Mouse (Mus musculus) hindbrain, embryonic 13.5 days (tissue): ENCODE measurements around the gene Pik3ap1. TPM values are rescaled to one million over a fixed set of nuclear protein-coding genes. Genes with fewer than 3 reads are reported as not detected.
A peak's percentile ranks its signal among the peaks of the same experiment; 100 is the strongest.
"Not testable (repeated sequence)": the region's sequence is repeated elsewhere in the genome, so short reads cannot be mapped to it uniquely, and the experiment has no call there.

ENCODE experiments used
- ATAC-seq: fragments of 200-750 bp; cut with Nextera tagmentation; 2 replicates; pipeline ENCODE4 v1.8.0; 2017; ENCODE audit warnings: moderate TSS enrichment; ENCODE audit not compliant: low FRiP score
- H3K27ac ChIP-seq: fragments of 300-500 bp; sonication (generic); 2 replicates; pipeline ENCODE4 v1.5.1; 2015; ENCODE audit warnings: inconsistent platforms, mild to moderate bottlenecking, moderate library complexity
- H3K27me3 ChIP-seq: fragments of 300-500 bp; sonication (generic); 2 replicates; pipeline ENCODE4 v1.6.1; 2015; ENCODE audit warnings: mild to moderate bottlenecking, inconsistent platforms
- H3K36me3 ChIP-seq: fragments of 300-500 bp; sonication (generic); 2 replicates; pipeline ENCODE4 v1.6.1; 2015; ENCODE audit warnings: mild to moderate bottlenecking, inconsistent platforms
- H3K4me1 ChIP-seq: fragments of 300-500 bp; sonication (generic); replicated peaks from 2 replicates; pipeline ENCODE4 v1.6.1; 2015; ENCODE audit warnings: inconsistent platforms
- H3K4me2 ChIP-seq: fragments of 300-500 bp; sonication (generic); 2 replicates; pipeline ENCODE4 v1.6.1; 2015; ENCODE audit warnings: inconsistent platforms, mild to moderate bottlenecking, moderate library complexity
- H3K4me3 ChIP-seq: fragments of 300-500 bp; sonication (generic); 2 replicates; pipeline ENCODE4 v1.5.1; 2015; ENCODE audit warnings: mild to moderate bottlenecking, inconsistent platforms
- H3K9ac ChIP-seq: fragments of 300-500 bp; sonication (generic); 2 replicates; pipeline ENCODE4 v1.6.1; 2015; ENCODE audit warnings: mild to moderate bottlenecking, inconsistent platforms
- H3K9me3 ChIP-seq: fragments of 300-500 bp; sonication (generic); 2 replicates; pipeline ENCODE4 v1.6.1; 2016; ENCODE audit warnings: inconsistent platforms
- WGBS: fragments of 180-500 bp; shearing (Covaris S2); methylation state at CpG from one replicate; pipeline ENCODE4 v1.1.7; 2015; 5-methylcytosine and 5-hydroxymethylcytosine counted together
- polyA plus RNA-seq: library from polyadenylated mRNA; unstranded; fragments of >200 nt; fragmentation: Nextera tagmentation; extraction: Ambion mirVana; gene quantifications from 2 replicates; pipeline ENCODE4 v1.2.1, GENCODE M21; 2015

The Pik3ap1 gene
- polyA plus RNA-seq: 2.0 and 2.2 TPM in 2 replicates

- Histone ChIP-seq H3K4me3 (peak within 1 kb of the TSS; percentile 46), H3K27me3 (peaks cover 40% of the 10 kb centered on the region), H3K36me3 (no peaks in the 10 kb centered on the region), H3K4me2 (peak within 1 kb of the TSS; percentile 97), H3K27ac (no peak within 1 kb of the TSS), H3K9ac (peak within 1 kb of the TSS; percentile 74), H3K9me3 (no peaks in the 10 kb centered on the region), H3K4me1 (peaks cover 11% of the 10 kb centered on the region)
- no peak for ATAC-seq
- under 1% methylated on average over 41 of the region's 41 CpGs for WGBS
These were observed at the start of gene Pik3ap1 for GRCm38 (mm10) chr19:41384922-41385508. Gene Pik3ap1 (minus strand): TSS chr19:41385102.

DNA sequence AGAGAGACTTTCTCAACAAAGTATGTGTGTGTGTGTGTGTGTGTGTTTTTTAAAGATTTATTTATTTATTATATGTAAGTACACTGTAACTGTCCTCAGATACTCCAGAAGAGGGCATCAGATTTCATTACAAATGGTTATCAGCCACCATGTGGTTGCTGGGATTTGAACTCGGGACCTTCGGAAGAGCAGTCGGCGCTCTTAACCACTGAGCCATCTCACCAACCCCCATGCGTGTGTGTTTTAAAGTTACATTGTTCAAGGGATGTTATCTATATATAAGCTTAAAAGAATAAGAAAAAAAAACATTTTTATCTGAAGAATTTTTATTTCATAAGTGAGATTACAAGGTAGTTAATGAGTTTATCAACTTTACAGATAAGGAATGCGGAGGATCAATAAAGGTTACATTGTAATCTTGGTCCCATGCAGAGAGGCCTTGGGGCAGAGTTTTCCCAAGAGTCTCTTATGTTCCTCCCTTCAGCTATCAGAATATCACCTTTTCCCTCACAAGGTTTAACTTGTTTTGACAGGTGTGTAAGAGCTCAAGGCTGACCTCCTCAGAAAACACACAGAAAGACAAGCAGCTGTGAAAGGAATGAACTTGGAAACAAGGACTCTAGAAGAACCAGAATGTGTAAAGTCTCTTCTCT, 46.7 kb upstream of the Pik3ap1 start:
- not testable (repeated sequence) for H3K4me2 ChIP-seq, H3K4me1 ChIP-seq, ATAC-seq, H3K27ac ChIP-seq, H3K36me3 ChIP-seq, H3K27me3 ChIP-seq, H3K9me3 ChIP-seq, H3K9ac ChIP-seq, H3K4me3 ChIP-seq
- no CpG with 5 or more reads among the region's 6 CpGs for WGBS

GRCm38 (mm10) chr19:41425927-41426772, 41.2 kb upstream of the Pik3ap1 start:
- not testable (repeated sequence) for H3K4me1 ChIP-seq, H3K9ac ChIP-seq, H3K36me3 ChIP-seq, H3K4me3 ChIP-seq, ATAC-seq, H3K27ac ChIP-seq, H3K9me3 ChIP-seq, H3K4me2 ChIP-seq, H3K27me3 ChIP-seq
- WGBS: no CpG with 5 or more reads among the region's 8 CpGs

DNA sequence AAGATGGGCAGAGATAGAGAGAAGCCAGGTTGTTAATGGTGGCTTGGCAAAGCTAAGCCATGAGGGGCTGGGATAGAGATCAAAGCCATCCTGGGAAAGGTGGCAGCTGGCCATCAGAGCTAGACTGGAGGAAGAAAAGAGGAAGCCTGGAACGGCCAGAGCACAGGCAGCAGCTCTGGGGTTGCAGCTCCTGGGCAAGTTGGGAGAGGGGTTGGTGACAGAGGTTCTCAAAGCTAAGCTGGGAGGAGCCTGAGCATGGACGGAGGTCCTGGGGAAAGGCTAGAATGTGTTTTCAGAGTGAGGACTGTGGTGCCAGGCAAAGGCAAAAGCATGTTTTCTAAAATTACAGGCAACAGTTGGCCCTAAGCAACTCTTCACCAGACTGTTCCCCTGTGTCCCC, 36.4 kb upstream of the Pik3ap1 start:
- 0 out of 2 replicates have a peak, but pooled peaks cover 4% of the 10 kb centered on the region for H3K9me3 ChIP-seq
- H3K4me2 ChIP-seq: no peak overlapping the region
- no peaks in the 10 kb centered on the region for H3K4me1 ChIP-seq
- H3K36me3 ChIP-seq: no peaks in the 10 kb centered on the region
- 85% methylated on average over 2 of the region's 2 CpGs for WGBS
- no peak overlapping the region for H3K4me3 ChIP-seq
- no peak overlapping the region for H3K9ac ChIP-seq
- ATAC-seq: no peak
- H3K27ac ChIP-seq: no peak overlapping the region
- H3K27me3 ChIP-seq: no peaks in the 10 kb centered on the region

- no peaks in the 10 kb centered on the region for H3K4me1 ChIP-seq
These were observed 33.9 kb upstream of the Pik3ap1 start for GRCm38 (mm10) chr19:41418786-41419185.

DNA sequence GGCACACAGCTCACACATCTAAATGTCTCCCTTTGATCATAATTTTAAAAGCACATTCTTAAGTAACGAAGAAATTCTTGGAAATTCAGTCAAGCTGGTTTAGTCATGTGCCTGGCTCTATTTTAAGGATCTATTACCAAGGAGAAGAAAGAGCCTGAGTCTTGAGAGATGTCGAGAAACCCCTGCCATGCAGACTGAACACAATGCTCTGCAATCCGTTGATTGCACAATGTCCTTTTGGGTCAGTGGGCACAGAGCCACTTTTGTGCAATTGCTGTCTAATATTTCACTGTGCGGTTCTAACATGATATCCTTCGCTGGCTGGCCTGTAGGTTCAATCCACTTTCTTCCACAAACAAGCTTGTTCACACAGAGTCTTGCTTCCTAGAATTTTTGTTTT, 33.1 kb upstream of the Pik3ap1 start:
- no peaks in the 10 kb centered on the region for H3K9me3 ChIP-seq
- H3K4me1 ChIP-seq: no peaks in the 10 kb centered on the region
- H3K36me3 ChIP-seq: no peaks in the 10 kb centered on the region
- no peak overlapping the region for H3K9ac ChIP-seq
- H3K4me2 ChIP-seq: no peak overlapping the region
- 34% methylated on average over 5 of the region's 5 CpGs for WGBS
- no peaks in the 10 kb centered on the region for H3K27me3 ChIP-seq
- ATAC-seq: no peak
- no peak overlapping the region for H3K4me3 ChIP-seq
- no peak overlapping the region for H3K27ac ChIP-seq

More at GRCm38 (mm10) chr19:41418786-41419185, 33.9 kb upstream of the Pik3ap1 start:
- Histone ChIP-seq H3K9ac (no peak overlapping the region), H3K4me2 (no peak overlapping the region), H3K27ac (no peak overlapping the region), H3K27me3 (no peaks in the 10 kb centered on the region), H3K9me3 (0 out of 2 replicates have a peak, but pooled peaks cover 2% of the 10 kb centered on the region), H3K36me3 (no peaks in the 10 kb centered on the region), H3K4me3 (no peak overlapping the region)
- no peak for ATAC-seq
- 84% methylated on average over 2 of the region's 2 CpGs for WGBS

- H3K4me3 ChIP-seq: no peak overlapping the region
- H3K27me3 ChIP-seq: no peaks in the 10 kb centered on the region
- peaks cover 6% of the 10 kb centered on the region; the same call in 1 of the 2 replicates for H3K9me3 ChIP-seq
- WGBS: 37% methylated on average over 9 of the region's 10 CpGs
- ATAC-seq: no peak
- no peaks in the 10 kb centered on the region for H3K36me3 ChIP-seq
- H3K27ac ChIP-seq: no peak overlapping the region
- H3K4me2 ChIP-seq: no peak overlapping the region
- H3K9ac ChIP-seq: no peak overlapping the region
- no peaks in the 10 kb centered on the region for H3K4me1 ChIP-seq
These were observed 31.3 kb upstream of the Pik3ap1 start for GRCm38 (mm10) chr19:41416201-41416600.

DNA sequence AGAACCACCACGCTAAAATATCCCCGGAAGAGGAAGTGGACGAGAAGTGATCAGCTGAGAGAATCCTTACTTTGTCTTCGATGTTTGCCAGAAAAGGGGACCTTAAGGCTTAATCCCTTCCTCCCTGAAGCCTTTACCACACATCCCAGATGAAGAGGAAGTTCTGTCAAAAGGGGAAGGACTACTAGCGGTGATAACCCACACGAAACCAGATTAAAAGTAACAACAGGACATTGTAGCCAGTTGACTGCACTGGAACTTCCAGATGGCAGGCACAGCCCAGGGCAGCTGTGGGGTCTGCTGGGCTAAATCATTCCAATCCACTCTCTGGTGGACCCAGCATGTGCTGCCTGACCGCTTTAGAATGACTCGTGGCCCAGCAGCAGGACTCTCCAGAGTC, 17.7 kb upstream of the Pik3ap1 start:
- Histone ChIP-seq H3K4me2 (no peak overlapping the region), H3K27ac (no peak overlapping the region), H3K4me1 (no peaks in the 10 kb centered on the region), H3K36me3 (no peaks in the 10 kb centered on the region), H3K9me3 (no peaks in the 10 kb centered on the region), H3K9ac (no peak overlapping the region), H3K4me3 (no peak overlapping the region), H3K27me3 (no peaks in the 10 kb centered on the region)
- no peak for ATAC-seq
- 90% methylated on average over 8 of the region's 8 CpGs for WGBS

DNA sequence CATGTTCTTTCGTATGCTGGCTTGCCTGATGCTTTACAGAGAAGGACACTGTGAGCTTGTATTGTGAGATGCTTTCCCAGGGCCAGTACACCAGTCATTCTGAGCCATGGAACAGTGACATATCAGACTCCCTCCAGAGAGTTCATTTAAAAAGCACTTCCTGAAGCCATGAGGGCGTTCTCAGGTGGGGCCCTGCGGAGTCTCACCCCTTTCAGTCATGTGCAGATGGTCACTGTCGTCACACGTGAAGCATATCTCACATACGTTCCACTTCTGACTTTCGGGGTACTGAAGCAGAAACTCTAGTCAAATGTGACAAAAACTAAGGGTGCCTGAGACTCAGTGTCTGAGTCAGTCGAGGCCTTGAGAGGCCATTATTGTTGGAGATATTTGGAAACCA, 6.0 kb upstream of the Pik3ap1 start:
- Histone ChIP-seq H3K36me3 (no peaks in the 10 kb centered on the region), H3K4me2 (no peak overlapping the region), H3K27ac (no peak overlapping the region), H3K9ac (no peak overlapping the region), H3K4me3 (no peak overlapping the region), H3K9me3 (no peaks in the 10 kb centered on the region), H3K27me3 (peaks cover 14% of the 10 kb centered on the region), H3K4me1 (no peaks in the 10 kb centered on the region)
- WGBS: 91% methylated on average over 8 of the region's 8 CpGs
- ATAC-seq: no peak

- no peak overlapping the region for H3K4me2 ChIP-seq
- no peak for ATAC-seq
- H3K27ac ChIP-seq: no peak overlapping the region
- no peak overlapping the region for H3K4me3 ChIP-seq
- peaks cover 10% of the 10 kb centered on the region for H3K4me1 ChIP-seq
- 59% methylated on average over 6 of the region's 6 CpGs for WGBS
- no peaks in the 10 kb centered on the region for H3K9me3 ChIP-seq
- no peak overlapping the region for H3K9ac ChIP-seq
- peaks cover 29% of the 10 kb centered on the region for H3K27me3 ChIP-seq
- H3K36me3 ChIP-seq: no peaks in the 10 kb centered on the region
These were observed 4.4 kb upstream of the Pik3ap1 start for GRCm38 (mm10) chr19:41389351-41389750.

DNA sequence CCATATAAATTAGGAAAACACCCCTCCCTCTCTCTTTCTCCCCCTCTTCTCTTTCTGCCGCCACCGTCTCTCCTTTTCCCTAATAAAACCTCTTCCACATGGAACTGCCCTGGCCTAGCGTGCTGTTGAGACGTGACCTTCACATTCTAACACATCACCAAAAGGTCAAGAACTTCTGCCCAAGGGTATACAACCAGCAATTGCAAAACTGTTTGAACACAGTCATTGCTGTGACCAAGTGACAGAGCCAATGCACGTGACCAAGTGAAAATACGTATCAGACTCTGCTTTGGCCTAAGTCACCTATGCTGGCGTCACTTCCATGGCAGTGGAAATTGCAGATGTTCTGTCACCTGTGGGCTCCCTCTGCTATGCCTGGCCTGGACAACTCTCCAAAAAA, 3.3 kb upstream of the Pik3ap1 start:
- Histone ChIP-seq H3K9me3 (no peaks in the 10 kb centered on the region), H3K27ac (no peak overlapping the region), H3K27me3 (peaks cover 39% of the 10 kb centered on the region), H3K4me1 (peaks cover 11% of the 10 kb centered on the region), H3K9ac (no peak overlapping the region), H3K4me3 (no peak overlapping the region), H3K4me2 (no peak overlapping the region), H3K36me3 (no peaks in the 10 kb centered on the region)
- ATAC-seq: no peak
- WGBS: 96% methylated on average over 7 of the region's 7 CpGs

- Histone ChIP-seq H3K9ac (no peak overlapping the region), H3K4me3 (no peak overlapping the region), H3K9me3 (no peaks in the 10 kb centered on the region), H3K4me1 (peaks cover 11% of the 10 kb centered on the region), H3K27ac (no peak overlapping the region), H3K4me2 (no peak overlapping the region), H3K36me3 (no peaks in the 10 kb centered on the region), H3K27me3 (peaks cover 43% of the 10 kb centered on the region)
- no peak for ATAC-seq
- WGBS: 81% methylated on average over 2 of the region's 2 CpGs
These were observed 2.4 kb upstream of the Pik3ap1 start for GRCm38 (mm10) chr19:41387262-41387661.
